In genomic region chr10:54073641-54074203, GRCm38 (mm10) we compare ENCODE assay signal across 7 mouse cellular contexts. TPM values are rescaled to one million over a fixed set of nuclear protein-coding genes. Genes with fewer than 3 reads are reported as not detected.
DNase-seq lines count a peak whose midpoint lies in the region; ATAC-seq lines count a peak whose summit lies in the region.

No protein-coding gene starts in this region.

- peaks cover 10% of the 10 kb centered on the region for H3K4me1 ChIP-seq in hindbrain, embryonic 12.5 days
- H3K4me1 ChIP-seq in limb, embryonic 13.5 days = peaks cover 36% of the 10 kb centered on the region
- peaks cover 15% of the 10 kb centered on the region for H3K4me1 ChIP-seq in midbrain, embryonic 15.5 days

- peak overlapping the region; percentile 70 for H3K4me3 ChIP-seq in hindbrain, embryonic 12.5 days
- H3K4me3 ChIP-seq in limb, embryonic 13.5 days = peak overlapping the region; percentile 84
- H3K4me3 ChIP-seq in midbrain, embryonic 15.5 days = peak overlapping the region; percentile 67

- peak; percentile 9 for ATAC-seq in activated CD4-positive, CD25-positive, alpha-beta regulatory T cell, adult 4 months
- ATAC-seq in hindbrain, embryonic 12.5 days (ENCODE audit: low FRiP score) = no peak
- peak; percentile 12; the same call in 1 of the 2 replicates for ATAC-seq in limb, embryonic 13.5 days (ENCODE audit: low FRiP score, low read depth)
- no peak for ATAC-seq in midbrain, embryonic 15.5 days (replicated peaks)

- H3K27me3 ChIP-seq in hindbrain, embryonic 12.5 days = peaks cover 7% of the 10 kb centered on the region
- H3K27me3 ChIP-seq in limb, embryonic 13.5 days = peaks cover 4% of the 10 kb centered on the region; the same call in 1 of the 2 replicates
- H3K27me3 ChIP-seq in midbrain, embryonic 15.5 days (replicated peaks) = peaks cover 10% of the 10 kb centered on the region; the same call in 1 of the 2 replicates

- no peaks in the 10 kb centered on the region for H3K9me3 ChIP-seq in hindbrain, embryonic 12.5 days (replicated peaks)
- no peaks in the 10 kb centered on the region for H3K9me3 ChIP-seq in limb, embryonic 13.5 days
- no peaks in the 10 kb centered on the region for H3K9me3 ChIP-seq in midbrain, embryonic 15.5 days

- peak; percentile 75 for DNase-seq in CD4-positive, CD25-positive, alpha-beta regulatory T cell, adult 2 months (ENCODE audit: low read depth, low spot score)
- no peak for DNase-seq in Muller cell, postnatal 12 days (ENCODE audit: inconsistent ontology term)
- DNase-seq in retina, embryonic 14.5 days (ENCODE audit: low spot score) = no peak

- WGBS in hindbrain, embryonic 12.5 days = 75% methylated on average over 6 of the region's 6 CpGs
- WGBS in limb, embryonic 13.5 days = 11% methylated on average over 6 of the region's 6 CpGs
- 81% methylated on average over 6 of the region's 6 CpGs for WGBS in midbrain, embryonic 15.5 days

- no peak overlapping the region for H3K27ac ChIP-seq in hindbrain, embryonic 12.5 days
- H3K27ac ChIP-seq in limb, embryonic 13.5 days = no peak overlapping the region
- H3K27ac ChIP-seq in midbrain, embryonic 15.5 days = no peak overlapping the region

- H3K9ac ChIP-seq in hindbrain, embryonic 12.5 days = peak overlapping the region; percentile 55; the same call in 1 of the 2 replicates
- H3K9ac ChIP-seq in limb, embryonic 13.5 days = peak overlapping the region; percentile 81
- peak overlapping the region; percentile 61 for H3K9ac ChIP-seq in midbrain, embryonic 15.5 days

- no peaks in the 10 kb centered on the region for H3K36me3 ChIP-seq in hindbrain, embryonic 12.5 days
- H3K36me3 ChIP-seq in limb, embryonic 13.5 days = no peaks in the 10 kb centered on the region
- H3K36me3 ChIP-seq in midbrain, embryonic 15.5 days (replicated peaks) = no peaks in the 10 kb centered on the region

- peak overlapping the region; percentile 99 for H3K4me2 ChIP-seq in hindbrain, embryonic 12.5 days (replicated peaks)
- H3K4me2 ChIP-seq in limb, embryonic 13.5 days (replicated peaks) = peak overlapping the region; percentile 96
- peak overlapping the region; percentile 96 for H3K4me2 ChIP-seq in midbrain, embryonic 15.5 days

RNA-seq across cellular contexts. Expression of gene Man1a, which starts 2.7 kb away (rescaled TPM):
- polyA plus RNA-seq in activated CD4-positive, CD25-positive, alpha-beta regulatory T cell, adult 4 months (2017; shearing (Covaris generic)) = 10 to 100 TPM; 16.9 to 17.2 TPM
- polyA plus RNA-seq in hindbrain, embryonic 12.5 days (2016; fragmentation: Nextera tagmentation; extraction: Ambion mirVana) = 5.3 and 6.4 TPM in 2 replicates
- polyA plus RNA-seq in limb, embryonic 13.5 days (2015; fragmentation: Nextera tagmentation; extraction: Ambion mirVana) = 6.0 and 6.2 TPM in 2 replicates
- polyA plus RNA-seq in midbrain, embryonic 15.5 days (2015; fragmentation: Nextera tagmentation; extraction: Ambion mirVana) = 5.0 and 5.3 TPM in 2 replicates

Comparison
In these comparisons a context has a peak if more than half of its experiments do, and no peak if none do; other contexts are left out.
1. ATAC-seq: peak in activated CD4-positive, CD25-positive, alpha-beta regulatory T cell, adult 4 months (single experiment) and limb, embryonic 13.5 days (single experiment); none in hindbrain, embryonic 12.5 days (single experiment) and midbrain, embryonic 15.5 days (single experiment).
2. Peak in every context shown above with its lines, with median percentiles within 50 percentile points of each other: H3K4me2 ChIP-seq, H3K4me3 ChIP-seq and H3K9ac ChIP-seq.